Mouse (Mus musculus) hindbrain, postnatal 0 days (tissue): ENCODE data around the gene Spem1. TPM values are rescaled to one million over a fixed set of nuclear protein-coding genes. Genes with fewer than 3 reads are reported as not detected.

Experiments used
- ATAC-seq: fragments of 200-750 bp; cut with Nextera tagmentation; 2 replicates; pipeline ENCODE4 v1.8.0; 2017; ENCODE audit warnings: mild to moderate bottlenecking, moderate TSS enrichment, moderate library complexity
- DNase-seq: peaks from one replicate; pipeline ENCODE4 v3.0.0-alpha.2; 2015; ENCODE audit warnings: low spot score
- H3K27ac ChIP-seq: fragments of 300-500 bp; sonication (generic); 2 replicates; pipeline ENCODE4 v1.5.1; 2014; ENCODE audit warnings: mild to moderate bottlenecking
- H3K27me3 ChIP-seq: fragments of 300-500 bp; sonication (generic); 2 replicates; pipeline ENCODE4 v1.6.1; 2014; ENCODE audit warnings: low read length, mixed read lengths; ENCODE audit not compliant: insufficient read depth
- H3K36me3 ChIP-seq: fragments of 300-500 bp; sonication (generic); 2 replicates; pipeline ENCODE4 v1.6.1; 2014; ENCODE audit warnings: low read length, mixed read lengths; ENCODE audit not compliant: insufficient read depth
- H3K4me1 ChIP-seq: fragments of 300-500 bp; sonication (generic); 2 replicates; pipeline ENCODE4 v1.6.1; 2014; ENCODE audit warnings: antibody characterized with exemption, low read length, mixed read lengths; ENCODE audit not compliant: insufficient read depth
- H3K4me2 ChIP-seq: fragments of 300-500 bp; sonication (generic); 2 replicates; pipeline ENCODE4 v1.6.1; 2014; ENCODE audit warnings: low read depth, mild to moderate bottlenecking, low read length, moderate library complexity, mixed read lengths
- H3K4me3 ChIP-seq: fragments of 300-500 bp; sonication (generic); 2 replicates; pipeline ENCODE4 v1.5.1; 2014; ENCODE audit warnings: low read length
- H3K9ac ChIP-seq: fragments of 300-500 bp; sonication (generic); replicated peaks from 2 replicates; pipeline ENCODE4 v1.6.1; 2014; ENCODE audit warnings: mild to moderate bottlenecking, low read length, moderate library complexity, mixed read lengths
- H3K9me3 ChIP-seq: fragments of 300-500 bp; sonication (generic); 2 replicates; pipeline ENCODE4 v1.6.1; 2016; ENCODE audit warnings: low read length, mixed read lengths
- CTCF ChIP-seq: IDR thresholded peaks from 2 replicates; pipeline ENCODE4 v1.5.1; 2016; ENCODE audit warnings: antibody characterized with exemption, control low read depth, low read depth
- WGBS: fragments of 180-500 bp; shearing (Covaris S2); extraction: QIAGEN DNeasy Blood & Tissue Kit; methylation state at CpG from one replicate; pipeline ENCODE4 v1.1.7; 2014; 5-methylcytosine and 5-hydroxymethylcytosine counted together
- polyA plus RNA-seq: library from polyadenylated mRNA; unstranded; fragments of >200 nt; fragmentation: Nextera tagmentation; extraction: Ambion mirVana; gene quantifications from 2 replicates; pipeline ENCODE4 v1.2.1, GENCODE M21; 2015
- total RNA-seq: library from RNA; depleted of rRNA; stranded (reverse); fragments of >200 nt; gene quantifications from 2 replicates; pipeline ENCODE4 v1.2.3, GENCODE M21; 2014; rRNA removed

Gene Spem1
- total and polyA plus RNA-seq, 2 experiments from 2014 or later = 0.28 TPM; not detected in 1

- no peak for ATAC-seq
- no peak for TF ChIP-seq CTCF
- DNase-seq = no peak
- Histone ChIP-seq H3K27me3 (no peaks in the 10 kb centered on the region), H3K9ac (no peak overlapping the region), H3K4me1 (no peaks in the 10 kb centered on the region), H3K36me3 (peaks cover 11% of the 10 kb centered on the region), H3K9me3 (no peaks in the 10 kb centered on the region), H3K4me3 (no peak overlapping the region), H3K27ac (no peak overlapping the region), H3K4me2 (no peak overlapping the region)
- 53% methylated on average over 7 of the region's 7 CpGs for WGBS
These were observed 43.0 kb downstream of the Spem1 start for GRCm38 (mm10) chr11:69778985-69779384.

- Histone ChIP-seq H3K27ac (no peak overlapping the region), H3K4me1 (no peaks in the 10 kb centered on the region), H3K27me3 (no peaks in the 10 kb centered on the region), H3K9me3 (no peaks in the 10 kb centered on the region), H3K4me2 (no peak overlapping the region), H3K36me3 (peaks cover 11% of the 10 kb centered on the region), H3K4me3 (no peak overlapping the region), H3K9ac (no peak overlapping the region)
- TF ChIP-seq CTCF = no peak
- 61% methylated on average over 23 of the region's 23 CpGs for WGBS
- no peak for DNase-seq
- ATAC-seq = no peak
These were observed 43.6 kb downstream of the Spem1 start for GRCm38 (mm10) chr11:69778258-69778982.

GRCm38 (mm10) chr11:69777504-69778257, 44.3 kb downstream of the Spem1 start:
- 64% methylated on average over 26 of the region's 26 CpGs for WGBS
- peaks cover 11% of the 10 kb centered on the region for H3K36me3 ChIP-seq
- no peak overlapping the region for H3K9ac ChIP-seq

GRCm38 (mm10) chr11:69776488-69776887, 45.5 kb downstream of the Spem1 start:
- H3K27me3 ChIP-seq = no peaks in the 10 kb centered on the region
- H3K27ac ChIP-seq = no peak overlapping the region
- WGBS = 83% methylated on average over 20 of the region's 20 CpGs
- H3K4me3 ChIP-seq = no peak overlapping the region
- DNase-seq (no peak), ATAC-seq (no peak)
- TF ChIP-seq CTCF = no peak
- H3K4me1 ChIP-seq = no peaks in the 10 kb centered on the region
- no peaks in the 10 kb centered on the region for H3K9me3 ChIP-seq
- H3K36me3 ChIP-seq = peaks cover 11% of the 10 kb centered on the region
- no peak overlapping the region for H3K9ac ChIP-seq
- no peak overlapping the region for H3K4me2 ChIP-seq

More at GRCm38 (mm10) chr11:69777504-69778257, 44.3 kb downstream of the Spem1 start:
- no peak for ATAC-seq
- no peaks in the 10 kb centered on the region for H3K9me3 ChIP-seq
- no peaks in the 10 kb centered on the region for H3K27me3 ChIP-seq
- no peak overlapping the region for H3K27ac ChIP-seq
- no peaks in the 10 kb centered on the region for H3K4me1 ChIP-seq
- no peak overlapping the region for H3K4me3 ChIP-seq
- no peak for DNase-seq
- TF ChIP-seq CTCF = no peak
- no peak overlapping the region for H3K4me2 ChIP-seq

- Histone ChIP-seq H3K9me3 (no peaks in the 10 kb centered on the region), H3K4me1 (no peaks in the 10 kb centered on the region), H3K4me3 (no peak overlapping the region), H3K9ac (no peak overlapping the region), H3K27ac (no peak overlapping the region), H3K4me2 (no peak overlapping the region), H3K27me3 (no peaks in the 10 kb centered on the region), H3K36me3 (peaks cover 11% of the 10 kb centered on the region)
- DNase-seq = no peak
- ATAC-seq = peak; percentile 25; the same call in 1 of the 2 replicates
- TF ChIP-seq CTCF = no peak
- 55% methylated on average over 10 of the region's 10 CpGs for WGBS
These were observed 46.3 kb downstream of the Spem1 start for GRCm38 (mm10) chr11:69775716-69776115.

GRCm38 (mm10) chr11:69774961-69775360, 47.0 kb downstream of the Spem1 start:
- WGBS = 64% methylated on average over 5 of the region's 5 CpGs
- Histone ChIP-seq H3K4me2 (no peak overlapping the region), H3K4me1 (no peaks in the 10 kb centered on the region), H3K9me3 (no peaks in the 10 kb centered on the region), H3K9ac (no peak overlapping the region), H3K36me3 (peaks cover 11% of the 10 kb centered on the region), H3K27ac (no peak overlapping the region), H3K4me3 (no peak overlapping the region), H3K27me3 (no peaks in the 10 kb centered on the region)
- DNase-seq (no peak), ATAC-seq (no peak)
- no peak for TF ChIP-seq CTCF

Other genes with a start within 250 kb of the Spem1 start
Only the 30 nearest of the 44 such genes appear.
- gene Mpdu1, start 159.5 kb downstream of the Spem1 start, total RNA-seq = 141 and 256 TPM in 2 replicates
- 122 and 124 TPM in 2 replicates for gene Mpdu1, start 159.5 kb downstream of the Spem1 start, polyA plus RNA-seq
- 6.0 and 7.5 TPM in 2 replicates for gene Cd68, start 156.0 kb downstream of the Spem1 start, total RNA-seq
- 10.5 and 12.0 TPM in 2 replicates for gene Cd68, start 156.0 kb downstream of the Spem1 start, polyA plus RNA-seq
- 696 and 745 TPM in 2 replicates for gene Eif4a1, start 149.8 kb downstream of the Spem1 start, total RNA-seq
- 427 and 463 TPM in 2 replicates for gene Eif4a1, start 149.8 kb downstream of the Spem1 start, polyA plus RNA-seq
- gene Senp3, start 140.1 kb downstream of the Spem1 start, total RNA-seq = 68.6 and 90.4 TPM in 2 replicates
- gene Senp3, start 140.1 kb downstream of the Spem1 start, polyA plus RNA-seq = 69.2 and 69.3 TPM in 2 replicates
- 0.14 and 1.8 TPM in 2 replicates for gene Tnfsf13, start 136.4 kb downstream of the Spem1 start, total RNA-seq
- gene Tnfsf13, start 136.4 kb downstream of the Spem1 start, polyA plus RNA-seq = 0.76 and 0.98 TPM in 2 replicates
- gene Tnfsf12, start 126.3 kb downstream of the Spem1 start, total RNA-seq = 3.1 and 7.1 TPM in 2 replicates
- 5.0 and 6.0 TPM in 2 replicates for gene Tnfsf12, start 126.3 kb downstream of the Spem1 start, polyA plus RNA-seq
- gene Tnfsfm13, start 126.1 kb downstream of the Spem1 start, total RNA-seq = 0.94 and 4.6 TPM in 2 replicates
- 2.0 and 2.8 TPM in 2 replicates for gene Tnfsfm13, start 126.1 kb downstream of the Spem1 start, polyA plus RNA-seq
- gene Polr2a, start 63.5 kb downstream of the Spem1 start, total RNA-seq = 18.3 and 18.8 TPM in 2 replicates
- 9.1 and 10.5 TPM in 2 replicates for gene Polr2a, start 63.5 kb downstream of the Spem1 start, polyA plus RNA-seq
- 0.72 TPM in 1 of 2 replicates, not detected in the other for gene Slc35g3, start 60.2 kb downstream of the Spem1 start, total RNA-seq
- 0.11 and 0.15 TPM in 2 replicates for gene Slc35g3, start 60.2 kb downstream of the Spem1 start, polyA plus RNA-seq
- 39.2 and 39.9 TPM in 2 replicates for gene Zbtb4, start 56.3 kb downstream of the Spem1 start, total RNA-seq
- 4.6 and 4.9 TPM in 2 replicates for gene Zbtb4, start 56.3 kb downstream of the Spem1 start, polyA plus RNA-seq
- 1.5 TPM in 1 of 2 replicates, not detected in the other for gene Chrnb1, start 26.2 kb downstream of the Spem1 start, total RNA-seq
- 0.85 and 1.5 TPM in 2 replicates for gene Chrnb1, start 26.2 kb downstream of the Spem1 start, polyA plus RNA-seq
- 19.1 and 19.2 TPM in 2 replicates for gene Fgf11, start 20.3 kb downstream of the Spem1 start, total RNA-seq
- gene Fgf11, start 20.3 kb downstream of the Spem1 start, polyA plus RNA-seq = 3.8 and 4.4 TPM in 2 replicates
- 0.16 and 0.72 TPM in 2 replicates for gene Tmem102, start 16.6 kb downstream of the Spem1 start, total RNA-seq
- gene Tmem102, start 16.6 kb downstream of the Spem1 start, polyA plus RNA-seq = 1.1 and 1.5 TPM in 2 replicates
- gene Gm39566, start 6.9 kb downstream of the Spem1 start, total RNA-seq = not detected in 2 replicates
- gene Gm39566, start 6.9 kb downstream of the Spem1 start, polyA plus RNA-seq = not detected in 2 replicates
- not detected in 2 replicates for gene Spem2, start 3.7 kb downstream of the Spem1 start, total RNA-seq
- gene Spem2, start 3.7 kb downstream of the Spem1 start, polyA plus RNA-seq = not detected in 2 replicates
- gene Nlgn2, start 15.6 kb upstream of the Spem1 start, total RNA-seq = 126 and 130 TPM in 2 replicates
- 20.8 and 22.3 TPM in 2 replicates for gene Nlgn2, start 15.6 kb upstream of the Spem1 start, polyA plus RNA-seq
- gene Tmem256, start 16.3 kb upstream of the Spem1 start, total RNA-seq = 119 and 153 TPM in 2 replicates
- 435 and 439 TPM in 2 replicates for gene Tmem256, start 16.3 kb upstream of the Spem1 start, polyA plus RNA-seq
- 24.7 and 26.3 TPM in 2 replicates for gene Plscr3, start 24.2 kb upstream of the Spem1 start, total RNA-seq
- 32.2 and 33.4 TPM in 2 replicates for gene Plscr3, start 24.2 kb upstream of the Spem1 start, polyA plus RNA-seq
- not detected in 2 replicates for gene Tnk1, start 36.5 kb upstream of the Spem1 start, total RNA-seq
- 0.15 TPM in 1 of 2 replicates, not detected in the other for gene Tnk1, start 36.5 kb upstream of the Spem1 start, polyA plus RNA-seq
- gene Tmem95, start 55.8 kb upstream of the Spem1 start, total RNA-seq = not detected in 2 replicates
- gene Tmem95, start 55.8 kb upstream of the Spem1 start, polyA plus RNA-seq = not detected in 2 replicates
- 1.7 and 2.0 TPM in 2 replicates for gene Kctd11, start 59.2 kb upstream of the Spem1 start, total RNA-seq
- 1.3 and 1.7 TPM in 2 replicates for gene Kctd11, start 59.2 kb upstream of the Spem1 start, polyA plus RNA-seq
- 1.5 TPM in 1 of 2 replicates, not detected in the other for gene Acap1, start 73.4 kb upstream of the Spem1 start, total RNA-seq
- gene Acap1, start 73.4 kb upstream of the Spem1 start, polyA plus RNA-seq = 0.20 and 0.21 TPM in 2 replicates
- gene 2810408A11Rik, start 78.8 kb upstream of the Spem1 start, total RNA-seq = 2.9 and 9.7 TPM in 2 replicates
- gene 2810408A11Rik, start 78.8 kb upstream of the Spem1 start, polyA plus RNA-seq = 6.5 and 8.1 TPM in 2 replicates
- 95.1 and 118 TPM in 2 replicates for gene Neurl4, start 78.9 kb upstream of the Spem1 start, total RNA-seq
- gene Neurl4, start 78.9 kb upstream of the Spem1 start, polyA plus RNA-seq = 11.9 and 13.1 TPM in 2 replicates
- gene Gps2, start 91.7 kb upstream of the Spem1 start, total RNA-seq = 48.1 and 67.6 TPM in 2 replicates
- 60.8 and 65.9 TPM in 2 replicates for gene Gps2, start 91.7 kb upstream of the Spem1 start, polyA plus RNA-seq
- gene Eif5a, start 99.8 kb upstream of the Spem1 start, total RNA-seq = 491 and 500 TPM in 2 replicates
- 1,157 and 1,160 TPM in 2 replicates for gene Eif5a, start 99.8 kb upstream of the Spem1 start, polyA plus RNA-seq
- gene Ybx2, start 113.6 kb upstream of the Spem1 start, total RNA-seq = 23.9 and 31.1 TPM in 2 replicates
- gene Ybx2, start 113.6 kb upstream of the Spem1 start, polyA plus RNA-seq = 3.3 and 5.9 TPM in 2 replicates
- 9.5 and 12.8 TPM in 2 replicates for gene Slc2a4, start 126.0 kb upstream of the Spem1 start, total RNA-seq
- 6.1 and 6.5 TPM in 2 replicates for gene Slc2a4, start 126.0 kb upstream of the Spem1 start, polyA plus RNA-seq
- not detected in 2 replicates for gene Cldn7, start 142.6 kb upstream of the Spem1 start, total RNA-seq
- gene Cldn7, start 142.6 kb upstream of the Spem1 start, polyA plus RNA-seq = 0.18 and 0.19 TPM in 2 replicates
- gene Ctdnep1, start 159.0 kb upstream of the Spem1 start, total RNA-seq = 37.7 and 40.9 TPM in 2 replicates
- 24.7 and 25.0 TPM in 2 replicates for gene Ctdnep1, start 159.0 kb upstream of the Spem1 start, polyA plus RNA-seq